Mouse (Mus musculus) neural tube, embryonic 12.5 days (tissue): Measurements from ENCODE around the gene C1ql4. TPM values are rescaled to one million over a fixed set of nuclear protein-coding genes. Genes with fewer than 3 reads are reported as not detected.

Source experiments
- ATAC-seq: fragments of 200-750 bp; cut with Nextera tagmentation; 2 replicates; pipeline ENCODE4 v1.8.0; 2017; ENCODE audit warnings: low read depth, mild to moderate bottlenecking, moderate TSS enrichment, moderate library complexity; ENCODE audit not compliant: low FRiP score
- H3K27ac ChIP-seq: fragments of 300-500 bp; sonication (generic); 2 replicates; pipeline ENCODE4 v1.5.1; 2016
- H3K27me3 ChIP-seq: fragments of 300-500 bp; sonication (generic); replicated peaks from 2 replicates; pipeline ENCODE4 v1.6.1; 2016; ENCODE audit warnings: mild to moderate bottlenecking
- H3K36me3 ChIP-seq: fragments of 300-500 bp; sonication (generic); 2 replicates; pipeline ENCODE4 v1.6.1; 2016; ENCODE audit warnings: mild to moderate bottlenecking
- H3K4me1 ChIP-seq: fragments of 300-500 bp; sonication (generic); 2 replicates; pipeline ENCODE4 v1.6.1; 2016
- H3K4me2 ChIP-seq: fragments of 300-500 bp; sonication (generic); replicated peaks from 2 replicates; pipeline ENCODE4 v1.6.1; 2016; ENCODE audit warnings: mild to moderate bottlenecking
- H3K4me3 ChIP-seq: fragments of 300-500 bp; sonication (generic); 2 replicates; pipeline ENCODE4 v1.5.1; 2016
- H3K9ac ChIP-seq: fragments of 300-500 bp; sonication (generic); 2 replicates; pipeline ENCODE4 v1.6.1; 2016; ENCODE audit warnings: mild to moderate bottlenecking
- H3K9me3 ChIP-seq: fragments of 300-500 bp; sonication (generic); 2 replicates; pipeline ENCODE4 v1.6.1; 2016; ENCODE audit warnings: mild to moderate bottlenecking
- WGBS: fragments of 180-500 bp; shearing (Covaris S2); methylation state at CpG from one replicate; pipeline ENCODE4 v1.1.7; 2016; 5-methylcytosine and 5-hydroxymethylcytosine counted together
- polyA plus RNA-seq: library from polyadenylated mRNA; unstranded; fragments of >200 nt; fragmentation: Nextera tagmentation; extraction: Ambion mirVana; gene quantifications from 2 replicates; pipeline ENCODE4 v1.2.1, GENCODE M21; 2016

Gene C1ql4
- polyA plus RNA-seq: 4.4 and 4.5 TPM in 2 replicates

DNA sequence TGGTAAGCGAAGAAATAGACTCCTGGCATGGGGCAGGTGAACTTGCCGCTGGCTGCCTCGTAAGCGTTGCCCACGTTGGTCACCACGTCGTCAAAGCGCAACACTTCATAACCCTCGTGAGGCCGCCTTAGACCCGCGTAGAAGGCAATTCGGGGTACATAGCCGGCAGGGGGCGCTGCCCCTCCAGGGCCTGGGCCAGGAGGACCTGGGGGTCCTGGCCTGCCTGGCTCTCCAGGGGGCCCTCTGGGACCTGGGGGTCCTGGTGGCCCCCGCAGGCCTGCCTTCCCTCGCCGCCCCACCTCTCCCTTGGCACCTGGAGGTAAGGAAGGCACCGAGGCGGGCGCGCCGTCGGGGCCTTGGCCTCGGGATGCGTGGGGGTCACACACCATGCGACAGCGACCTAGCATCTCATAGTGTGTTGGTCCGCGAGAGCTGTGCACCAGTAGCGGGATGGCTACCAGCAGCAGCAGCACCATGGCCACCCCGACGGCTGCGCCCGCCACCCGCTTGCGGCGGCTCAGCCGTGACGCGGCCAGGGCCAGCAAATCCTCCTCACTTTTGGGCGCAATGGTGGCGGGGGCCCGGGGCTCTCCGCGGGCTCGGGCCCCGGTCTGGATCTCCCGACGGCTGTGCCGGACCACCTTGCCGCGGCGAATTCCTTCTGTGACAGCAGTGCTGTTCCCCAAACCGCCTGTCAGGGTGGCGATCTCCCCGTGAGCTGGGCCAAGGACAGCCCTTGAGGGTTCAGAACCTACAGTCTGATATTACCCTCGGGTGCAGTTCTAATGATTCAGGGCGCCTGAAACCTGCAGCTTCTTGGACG lies at the start of gene C1ql4:
Gene C1ql4, minus strand, starts transcription at position 565 of the 823 bp plus-strand sequence.
- H3K4me3 ChIP-seq: peak within 1 kb of the TSS; percentile 22; the same call in 1 of the 2 replicates
- ATAC-seq: peak; percentile 27; the same call in 1 of the 2 replicates
- peaks cover 7% of the 10 kb centered on the region for H3K36me3 ChIP-seq
- peaks cover 85% of the 10 kb centered on the region for H3K27me3 ChIP-seq
- H3K4me1 ChIP-seq: peaks cover 26% of the 10 kb centered on the region
- 8% methylated on average over 60 of the region's 60 CpGs for WGBS
- peak within 1 kb of the TSS; percentile 29; the same call in 1 of the 2 replicates for H3K9ac ChIP-seq
- H3K27ac ChIP-seq: no peak within 1 kb of the TSS
- H3K9me3 ChIP-seq: no peaks in the 10 kb centered on the region
- H3K4me2 ChIP-seq: peak within 1 kb of the TSS; percentile 51

DNA sequence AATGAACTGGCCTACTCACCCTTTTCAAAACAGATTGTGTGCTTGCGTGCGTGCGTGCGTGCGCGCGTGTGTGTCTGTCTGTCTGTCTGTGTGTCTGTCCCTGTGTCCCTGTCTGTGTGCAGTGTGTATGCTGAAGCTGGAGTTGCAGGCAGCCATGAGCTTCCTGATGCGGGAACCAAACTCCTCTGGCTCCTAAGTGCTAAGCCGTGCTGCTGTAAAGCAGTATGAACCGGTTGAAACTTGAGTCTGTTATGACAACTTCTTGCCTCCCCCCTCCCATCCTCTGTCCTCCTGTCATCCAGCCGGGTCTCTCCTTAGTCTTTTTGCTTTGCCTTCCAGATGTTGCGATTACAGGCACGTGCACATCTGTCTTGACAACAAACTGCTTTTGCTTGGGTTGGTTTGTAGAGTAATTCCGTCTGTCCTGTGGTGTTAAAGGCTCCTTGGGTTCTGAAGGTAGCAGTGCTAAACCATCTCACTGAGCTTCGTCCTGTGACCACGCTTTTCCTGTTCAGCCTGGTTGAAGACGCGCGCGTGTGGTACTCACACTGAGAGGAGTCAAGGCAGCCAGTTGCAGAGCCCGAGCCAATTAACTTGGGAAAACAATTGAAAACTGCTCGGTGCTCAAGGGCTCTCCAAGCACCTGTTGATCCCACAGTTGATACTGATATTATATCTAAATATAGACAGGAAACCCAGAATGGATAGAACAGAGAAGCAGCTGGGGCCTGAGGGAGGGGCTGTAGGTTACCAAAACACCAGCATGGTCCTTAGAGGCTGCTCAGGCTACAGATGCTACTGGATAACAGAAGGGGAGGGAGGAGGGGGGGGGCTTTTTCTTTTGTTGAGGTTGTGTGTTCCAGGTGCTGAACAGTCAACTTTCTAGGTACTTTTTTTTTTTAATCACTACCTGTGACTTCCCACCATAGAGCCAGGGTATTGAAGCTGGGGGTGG lies 42.6 kb upstream of the C1ql4 start:
- Histone ChIP-seq H3K36me3 (no peaks in the 10 kb centered on the region; the same call in 1 of the 2 replicates), H3K9ac (peak overlapping the region; percentile 26; the same call in 1 of the 2 replicates), H3K4me1 (peaks cover 24% of the 10 kb centered on the region), H3K4me2 (0 out of 2 replicates have a peak overlapping the region, but pooled peaks have one; percentile 25), H3K9me3 (no peaks in the 10 kb centered on the region), H3K4me3 (no peak overlapping the region), H3K27me3 (no peaks in the 10 kb centered on the region), H3K27ac (no peak overlapping the region)
- no peak for ATAC-seq
- 71% methylated on average over 22 of the region's 22 CpGs for WGBS

- Histone ChIP-seq H3K4me1 (peaks cover 24% of the 10 kb centered on the region), H3K9me3 (no peaks in the 10 kb centered on the region), H3K4me3 (no peak overlapping the region), H3K27me3 (no peaks in the 10 kb centered on the region), H3K27ac (no peak overlapping the region), H3K4me2 (0 out of 2 replicates have a peak overlapping the region, but pooled peaks have one; percentile 25), H3K36me3 (no peaks in the 10 kb centered on the region; the same call in 1 of the 2 replicates), H3K9ac (peak overlapping the region; percentile 26; the same call in 1 of the 2 replicates)
- no peak for ATAC-seq
- 73% methylated on average over 11 of the region's 11 CpGs for WGBS
These were observed 41.8 kb upstream of the C1ql4 start for GRCm38 (mm10) chr15:99129441-99129840.

GRCm38 (mm10) chr15:99127851-99128522 lies 40.4 kb upstream of the C1ql4 start:
- Histone ChIP-seq H3K9ac (peak overlapping the region; percentile 84; the same call in 1 of the 2 replicates), H3K4me1 (peaks cover 24% of the 10 kb centered on the region), H3K9me3 (no peaks in the 10 kb centered on the region), H3K27me3 (no peaks in the 10 kb centered on the region), H3K4me2 (peak overlapping the region; percentile 71), H3K27ac (no peak overlapping the region), H3K4me3 (peak overlapping the region; percentile 78), H3K36me3 (no peaks in the 10 kb centered on the region; the same call in 1 of the 2 replicates)
- WGBS: 63% methylated on average over 6 of the region's 6 CpGs
- ATAC-seq: no peak

- Histone ChIP-seq H3K9ac (peak overlapping the region; percentile 84), H3K4me3 (peak overlapping the region; percentile 78), H3K4me1 (peaks cover 24% of the 10 kb centered on the region), H3K27me3 (no peaks in the 10 kb centered on the region), H3K4me2 (peak overlapping the region; percentile 71), H3K27ac (peak overlapping the region; percentile 89), H3K36me3 (no peaks in the 10 kb centered on the region; the same call in 1 of the 2 replicates), H3K9me3 (no peaks in the 10 kb centered on the region)
- peak; percentile 70; the same call in 1 of the 2 replicates for ATAC-seq
- WGBS: under 1% methylated on average over 35 of the region's 35 CpGs
These were observed 39.3 kb upstream of the C1ql4 start for GRCm38 (mm10) chr15:99126816-99127365.

DNA sequence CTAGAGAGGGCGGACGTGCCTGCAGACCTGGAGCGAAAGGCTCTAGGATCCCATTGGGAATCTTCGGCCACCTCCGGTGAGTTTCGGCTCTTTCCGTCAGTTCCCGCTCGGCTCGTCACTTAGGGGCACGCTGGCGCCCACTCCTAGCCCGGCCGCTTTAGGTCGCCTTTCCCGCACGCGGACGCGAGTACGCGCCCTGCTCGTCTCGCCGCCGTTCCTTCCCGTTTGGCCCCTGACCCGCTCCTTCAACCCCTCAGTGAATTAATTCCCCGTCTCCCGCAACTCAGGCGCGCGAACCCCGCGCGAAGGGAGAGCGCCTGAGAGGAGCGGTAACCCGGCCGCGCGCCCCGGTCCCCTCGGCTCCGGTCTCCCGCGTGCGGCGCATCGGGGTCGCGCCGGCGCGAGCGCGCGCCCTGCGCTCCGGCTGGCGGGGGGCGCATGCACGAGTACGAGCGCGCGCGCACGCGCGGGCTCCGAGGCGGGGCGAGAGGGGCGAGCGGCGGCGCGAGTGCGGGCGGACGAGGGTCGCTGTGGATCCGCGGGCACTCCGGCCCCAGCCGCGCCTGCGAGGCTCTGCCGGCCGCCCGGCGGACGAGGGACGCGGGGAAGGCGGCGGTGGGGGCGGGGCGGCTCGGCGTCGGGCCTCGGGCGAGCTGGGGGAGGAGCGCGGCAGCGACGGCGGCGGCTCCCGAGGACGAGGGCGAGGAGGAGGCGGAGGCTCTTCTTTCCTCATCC lies 38.6 kb upstream of the C1ql4 start:
- Histone ChIP-seq H3K4me1 (peaks cover 24% of the 10 kb centered on the region), H3K36me3 (no peaks in the 10 kb centered on the region; the same call in 1 of the 2 replicates), H3K4me2 (peak overlapping the region; percentile 71), H3K4me3 (peak overlapping the region; percentile 78), H3K27me3 (no peaks in the 10 kb centered on the region), H3K9ac (peak overlapping the region; percentile 84), H3K27ac (peak overlapping the region; percentile 89), H3K9me3 (no peaks in the 10 kb centered on the region)
- peak; percentile 93 for ATAC-seq
- under 1% methylated on average over 111 of the region's 115 CpGs for WGBS

- Histone ChIP-seq H3K9ac (peak within 1 kb of the TSS; percentile 84), H3K27me3 (no peaks in the 10 kb centered on the region; the same call in 1 of the 2 replicates), H3K9me3 (no peaks in the 10 kb centered on the region), H3K36me3 (no peaks in the 10 kb centered on the region; the same call in 1 of the 2 replicates), H3K4me3 (peak within 1 kb of the TSS; percentile 78), H3K27ac (peak within 1 kb of the TSS; percentile 89), H3K4me2 (peak within 1 kb of the TSS; percentile 71), H3K4me1 (peaks cover 24% of the 10 kb centered on the region)
- peak; percentile 10; the same call in 1 of the 2 replicates for ATAC-seq
- WGBS: 3% methylated on average over 12 of the region's 12 CpGs
These were observed 38.1 kb upstream of the C1ql4 start, which contains the start of gene Spats2 for GRCm38 (mm10) chr15:99125711-99126080. Gene Spats2, plus strand, starts transcription at chr15:99125916.

GRCm38 (mm10) chr15:99122642-99123041 lies 35.0 kb upstream of the C1ql4 start:
- WGBS: 86% methylated on average over 2 of the region's 2 CpGs
- Histone ChIP-seq H3K36me3 (no peaks in the 10 kb centered on the region), H3K9me3 (no peaks in the 10 kb centered on the region), H3K27me3 (no peaks in the 10 kb centered on the region; the same call in 1 of the 2 replicates), H3K4me3 (no peak overlapping the region), H3K4me2 (no peak overlapping the region), H3K9ac (no peak overlapping the region), H3K4me1 (peaks cover 3% of the 10 kb centered on the region; the same call in 1 of the 2 replicates), H3K27ac (no peak overlapping the region)
- no peak for ATAC-seq

- no peak overlapping the region for H3K9ac ChIP-seq
- H3K36me3 ChIP-seq: no peaks in the 10 kb centered on the region
- no peaks in the 10 kb centered on the region; the same call in 1 of the 2 replicates for H3K27me3 ChIP-seq
- H3K4me1 ChIP-seq: peaks cover 3% of the 10 kb centered on the region; the same call in 1 of the 2 replicates
- H3K9me3 ChIP-seq: no peaks in the 10 kb centered on the region
- WGBS: 16% methylated on average over 11 of the region's 11 CpGs
- H3K4me3 ChIP-seq: no peak overlapping the region
- H3K27ac ChIP-seq: no peak overlapping the region
- no peak overlapping the region for H3K4me2 ChIP-seq
- ATAC-seq: no peak
These were observed 33.2 kb upstream of the C1ql4 start for GRCm38 (mm10) chr15:99120814-99121213.

- Histone ChIP-seq H3K4me1 (peaks cover 3% of the 10 kb centered on the region; the same call in 1 of the 2 replicates), H3K9ac (no peak overlapping the region), H3K4me2 (no peak overlapping the region), H3K4me3 (no peak overlapping the region), H3K9me3 (no peaks in the 10 kb centered on the region), H3K36me3 (no peaks in the 10 kb centered on the region), H3K27ac (no peak overlapping the region), H3K27me3 (no peaks in the 10 kb centered on the region; the same call in 1 of the 2 replicates)
- no peak for ATAC-seq
- 53% methylated on average over 11 of the region's 11 CpGs for WGBS
These were observed 28.9 kb upstream of the C1ql4 start for GRCm38 (mm10) chr15:99116539-99116938.
